Mouse (Mus musculus) frontal cortex, adult 2 months (tissue): Measurements from ENCODE around the gene Pdcd2. TPM values are rescaled to one million over a fixed set of nuclear protein-coding genes. Genes with fewer than 3 reads are reported as not detected.
A peak's percentile ranks its signal among the peaks of the same experiment; 100 is the strongest.
"Not testable (repeated sequence)": the region's sequence is repeated elsewhere in the genome, so short reads cannot be mapped to it uniquely, and the experiment has no call there.

Experiments
- DNase-seq, 2 experiments: peaks; one replicate each; pipeline ENCODE4 v3.0.0; 2022; ENCODE audit warnings: low spot score in 1 of 2; ENCODE audit errors: extremely low spot score in 1 of 2
- polyA plus RNA-seq: library from polyadenylated mRNA; depleted of rRNA; stranded (reverse); fragments of >200 nt; gene quantifications from 2 replicates; pipeline ENCODE4 v1.2.3, GENCODE M21; 2012; rRNA removed

Gene Pdcd2
- 17.1 and 20.4 TPM in 2 replicates for polyA plus RNA-seq

DNA sequence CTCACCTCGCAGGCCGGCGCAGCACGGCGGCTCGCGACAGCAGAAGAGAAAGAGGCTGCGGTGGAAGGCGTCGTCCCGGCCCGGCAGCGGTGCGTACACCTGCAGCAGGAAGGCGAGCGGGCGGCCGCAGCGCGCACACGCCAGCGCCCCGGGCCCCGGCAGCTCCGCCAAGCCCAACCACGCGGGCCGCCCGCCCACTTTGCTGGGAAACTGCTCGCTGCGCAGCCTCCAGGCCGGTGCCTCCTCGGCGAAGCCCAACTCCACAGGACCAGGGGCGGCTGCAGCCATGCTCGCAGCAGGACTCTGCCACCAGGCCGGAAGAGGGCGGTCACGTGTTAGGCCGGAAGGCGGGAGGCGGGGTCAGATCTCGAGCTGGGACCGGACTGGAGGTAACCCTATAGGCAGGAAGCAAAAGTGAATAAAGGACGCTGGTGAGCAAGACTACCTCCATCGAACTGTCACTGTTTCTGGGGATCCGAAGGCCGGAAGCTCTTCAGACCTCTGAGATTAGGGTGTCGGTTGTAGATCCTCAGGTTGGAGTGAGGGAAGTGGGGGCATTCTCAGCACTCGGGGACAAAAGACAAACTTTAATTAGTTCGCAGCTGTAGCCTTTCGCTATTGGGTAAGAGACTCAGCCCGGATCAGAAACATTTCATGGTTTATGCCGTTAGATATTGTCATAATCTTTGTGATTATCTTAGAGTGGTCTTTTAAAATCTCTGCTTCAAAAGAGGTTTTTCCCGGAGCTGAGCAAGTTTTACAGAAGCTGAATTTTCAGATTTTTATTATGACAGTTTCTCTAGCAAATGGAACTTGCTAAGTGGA, at the start of gene Pdcd2:
Pdcd2 (minus strand) TSS at position 316 of the 825 bp plus-strand sequence.
- peak; percentile 87 to 94 for DNase-seq

DNA sequence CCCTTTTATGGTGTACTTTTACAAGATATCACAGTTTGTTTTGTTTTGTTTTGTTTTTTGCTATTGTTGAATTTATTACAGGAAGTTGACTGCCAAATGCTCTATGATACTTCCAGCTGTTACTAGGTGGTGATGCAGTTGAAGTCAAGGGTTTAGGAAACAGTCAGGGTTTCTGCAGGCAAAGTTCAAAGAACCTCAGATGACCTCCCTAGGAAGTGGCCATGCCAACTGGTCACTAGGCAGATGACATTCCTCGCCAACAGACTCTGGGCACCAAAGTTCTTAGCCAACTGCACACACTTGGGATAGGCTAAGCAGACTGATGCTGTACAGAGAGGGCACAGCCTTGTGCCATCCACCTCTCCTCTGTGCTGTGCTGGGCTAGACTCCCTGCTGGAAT, 48.0 kb upstream of the Pdcd2 start:
- no peak for DNase-seq

DNA sequence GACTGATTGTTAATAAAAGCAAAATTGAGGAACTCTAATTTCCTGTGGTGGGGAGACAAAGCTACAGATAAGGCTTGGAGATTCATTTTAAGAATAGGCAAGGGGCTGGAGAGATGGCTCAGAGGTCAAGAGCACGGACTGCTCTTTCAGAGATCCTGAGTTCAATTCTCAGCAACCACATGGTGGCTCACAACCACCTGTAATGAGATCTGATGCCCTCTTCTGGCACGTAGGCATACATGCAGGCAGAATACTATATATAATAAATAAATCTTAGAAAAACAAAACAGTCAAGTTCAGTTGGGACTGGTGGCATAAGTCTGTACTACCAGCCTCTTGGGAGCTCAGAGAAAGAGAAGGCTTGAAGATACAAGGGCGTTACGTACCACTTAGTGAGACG, 39.8 kb upstream of the Pdcd2 start:
- DNase-seq = no peak

DNA sequence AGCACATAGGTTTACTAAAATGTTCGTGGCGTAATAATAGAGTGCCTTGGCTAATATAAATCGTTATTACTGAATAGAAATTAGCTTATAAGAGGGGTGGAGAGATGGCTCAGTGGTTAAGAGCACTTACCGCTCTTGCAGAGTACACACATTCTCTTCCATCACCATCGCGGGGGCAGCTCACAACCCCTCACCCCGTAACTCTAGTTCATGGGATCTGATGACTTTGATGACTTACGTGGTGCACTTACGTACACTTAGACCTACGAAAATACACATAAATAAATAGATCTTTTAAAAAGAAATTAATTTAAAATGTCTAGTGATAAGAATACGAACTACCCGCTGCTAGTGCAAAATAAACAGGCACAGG, 37.8 kb upstream of the Pdcd2 start:
- DNase-seq = peak in 1 of 2 experiments; percentile 34

DNA sequence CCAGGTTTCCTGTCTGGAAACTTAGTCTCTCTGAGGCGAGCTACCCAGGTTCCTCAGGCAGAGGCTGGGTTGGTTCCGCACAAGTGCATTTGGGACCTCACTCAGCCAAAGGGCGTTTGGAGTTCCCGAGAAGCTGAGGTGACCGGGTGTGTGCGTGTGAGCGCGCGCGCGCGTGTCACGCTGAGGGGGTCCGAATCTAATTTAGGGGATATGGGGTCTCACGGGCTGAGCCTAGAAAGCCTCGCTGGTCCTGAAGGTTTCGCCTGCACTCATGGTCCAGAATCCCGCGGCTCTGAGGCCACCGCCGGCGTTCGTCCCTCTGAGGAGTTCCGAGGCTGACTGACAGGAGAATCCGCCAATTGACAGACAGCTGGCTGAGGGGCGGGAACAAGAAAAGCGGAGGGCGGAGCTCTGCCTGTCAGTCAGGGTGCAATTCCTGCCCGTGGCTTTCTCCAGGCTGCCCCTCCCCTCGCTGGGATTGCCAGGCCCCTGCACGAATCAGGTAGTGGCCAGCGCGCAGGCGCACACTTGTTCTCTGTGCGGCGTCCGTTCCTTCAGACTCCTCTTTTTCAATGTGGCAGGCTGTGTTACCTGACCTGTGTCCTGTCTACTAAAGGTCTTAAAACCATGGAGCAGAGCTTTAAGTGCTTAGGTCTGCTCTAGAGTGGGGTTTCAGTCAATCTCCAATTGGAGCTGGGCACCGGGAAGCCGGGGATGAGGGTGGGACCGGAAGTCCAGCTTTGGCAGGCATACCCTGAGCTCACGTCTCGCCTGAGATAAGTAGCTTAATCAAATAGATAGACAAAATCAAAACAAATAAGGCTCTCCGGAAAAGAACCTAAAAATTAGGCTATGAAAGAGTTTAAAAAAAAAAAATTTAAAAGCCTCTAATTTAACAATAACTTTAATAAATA, 37.2 kb upstream of the Pdcd2 start, which contains the start of gene Prdm9:
Prdm9 (minus strand) TSS at position 341 of the 914 bp plus-strand sequence.
- peak; percentile 99 to 100 for DNase-seq

DNA sequence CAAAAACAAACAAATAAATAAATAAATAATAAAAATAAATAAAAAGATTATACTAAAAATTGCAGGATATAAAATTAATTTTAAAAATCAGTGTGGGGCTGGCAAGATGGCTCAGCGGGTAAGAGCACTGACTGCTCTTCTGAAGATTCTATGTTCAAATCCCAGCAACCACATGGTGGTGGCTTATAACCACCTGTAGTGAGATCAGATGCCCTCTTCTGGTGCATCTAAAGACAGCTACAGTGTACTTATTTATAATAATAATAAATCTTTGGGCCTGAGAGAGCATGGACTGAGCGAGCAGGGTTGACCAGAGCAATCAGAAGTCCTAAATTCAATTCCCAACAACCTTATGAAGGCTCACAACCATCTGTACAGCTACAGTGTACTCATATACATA, 32.8 kb upstream of the Pdcd2 start:
- no peak for DNase-seq

DNA sequence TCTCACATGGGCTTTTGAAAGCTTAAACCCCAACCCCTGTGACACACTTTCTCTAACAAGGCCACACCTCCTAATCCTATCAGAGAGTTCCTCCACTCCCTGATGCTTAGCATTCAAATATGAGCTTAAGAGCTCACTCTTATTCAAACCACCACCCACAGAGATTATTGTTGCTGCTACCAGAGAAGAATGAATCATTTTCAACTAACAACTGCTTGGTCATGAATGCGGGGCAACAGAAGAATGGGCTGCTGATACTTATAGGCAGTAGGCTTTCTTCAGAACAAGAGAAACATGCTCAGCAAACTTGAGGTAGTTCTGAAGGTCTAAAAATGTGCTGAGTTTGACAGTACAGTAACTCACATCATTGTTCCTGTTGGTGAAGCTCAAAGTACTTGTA, 22.6 kb upstream of the Pdcd2 start:
- DNase-seq = no peak

DNA sequence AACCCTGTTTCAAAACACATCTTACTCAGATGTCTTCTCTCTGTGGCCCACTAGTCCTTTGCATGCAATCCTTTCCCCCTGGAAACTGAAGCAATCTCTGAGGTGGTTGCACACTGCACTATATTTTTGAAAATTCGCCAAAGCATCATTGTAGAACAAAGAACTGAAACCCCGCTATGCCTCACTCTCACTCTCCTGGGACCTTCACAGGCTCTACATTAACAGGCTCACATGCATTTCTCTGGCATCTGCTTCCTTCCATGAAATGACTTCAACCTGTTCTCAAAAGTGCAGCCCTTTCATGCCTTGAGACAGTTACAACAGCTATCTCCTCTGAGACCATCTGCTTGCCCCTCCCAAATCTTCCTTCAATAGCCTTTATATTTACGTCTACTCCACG, 19.3 kb upstream of the Pdcd2 start:
- no peak for DNase-seq

DNA sequence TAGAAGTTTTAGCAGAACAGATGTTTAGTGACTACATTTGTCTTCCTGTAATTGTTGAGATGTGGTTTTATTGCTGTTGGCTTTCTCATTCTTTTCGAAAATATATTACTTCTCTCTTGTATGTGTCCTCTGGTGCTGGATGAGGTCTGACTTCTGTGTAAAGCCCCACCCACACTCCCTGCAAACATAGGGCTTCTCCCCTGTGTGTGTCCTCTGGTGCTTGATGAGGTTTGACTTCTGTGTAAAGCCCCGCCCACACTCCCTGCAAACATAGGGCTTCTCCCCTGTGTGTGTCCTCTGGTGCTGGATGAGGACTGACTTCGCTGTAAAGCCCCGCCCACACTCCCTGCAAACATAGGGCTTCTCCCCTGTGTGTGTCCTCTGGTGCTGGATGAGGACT, 16.8 kb upstream of the Pdcd2 start:
- DNase-seq = not testable (repeated sequence)

DNA sequence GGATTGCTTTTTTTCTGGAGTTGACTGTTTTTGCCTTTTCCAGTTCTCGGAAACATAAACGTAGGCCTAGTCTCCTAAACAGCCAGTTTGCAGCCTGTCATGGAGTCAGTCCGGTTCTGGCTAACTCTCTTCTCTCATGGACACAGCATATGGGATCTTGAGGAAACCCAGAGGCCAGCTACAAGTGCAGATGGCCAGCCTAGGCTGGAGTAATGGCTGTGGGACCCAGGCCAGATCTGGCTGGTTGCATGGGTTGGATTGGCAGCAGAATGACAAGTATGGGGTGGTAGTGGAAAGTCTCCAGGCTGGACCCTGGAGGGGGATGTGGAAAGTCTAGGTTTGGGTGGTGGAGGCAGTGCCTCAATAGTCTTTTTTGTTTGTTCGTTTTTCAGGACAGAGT, 13.2 kb upstream of the Pdcd2 start:
- no peak for DNase-seq

DNA sequence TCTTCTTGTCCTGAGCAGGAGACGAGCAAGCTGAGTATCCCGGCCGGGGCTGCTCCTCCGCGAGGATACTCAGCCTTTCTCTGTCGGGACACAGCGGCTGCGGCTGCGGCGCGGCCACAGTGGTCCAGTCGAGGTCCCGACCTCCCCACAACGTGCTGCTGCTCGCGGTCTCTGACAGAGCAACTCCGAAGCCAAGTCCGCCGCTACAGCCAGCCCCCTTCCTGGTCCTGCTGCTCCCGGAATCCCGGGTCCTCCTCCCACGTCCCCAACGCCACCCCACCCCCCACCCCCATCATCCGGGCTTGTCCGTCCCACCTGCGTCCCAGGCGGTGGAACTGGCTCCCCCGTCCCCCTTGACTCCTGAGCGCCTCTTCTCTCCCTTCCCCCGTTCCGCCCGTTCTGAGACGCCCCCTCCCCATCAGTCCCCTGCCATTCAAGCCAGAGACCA, 9.4 kb upstream of the Pdcd2 start:
- no peak for DNase-seq

DNA sequence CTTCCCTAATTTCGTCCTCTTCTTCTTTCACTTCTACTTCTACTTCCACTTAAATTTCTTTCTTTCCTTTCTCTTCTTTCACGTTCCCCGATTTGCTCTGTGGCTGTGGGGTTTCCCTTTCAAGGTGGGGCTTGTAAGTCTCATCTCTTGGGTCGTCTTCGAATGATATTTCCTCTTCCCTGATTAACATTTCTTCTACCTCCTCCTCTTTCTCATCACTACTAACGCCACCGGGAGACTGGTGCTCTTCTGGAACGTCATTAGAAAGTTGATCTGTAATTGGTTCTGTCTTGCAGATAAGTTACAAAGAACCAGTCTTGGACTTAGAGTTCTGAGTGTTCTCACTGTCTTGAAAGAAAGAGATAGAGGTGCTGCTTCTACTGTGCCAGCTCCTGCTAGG, 8.8 kb upstream of the Pdcd2 start:
- no peak for DNase-seq

DNA sequence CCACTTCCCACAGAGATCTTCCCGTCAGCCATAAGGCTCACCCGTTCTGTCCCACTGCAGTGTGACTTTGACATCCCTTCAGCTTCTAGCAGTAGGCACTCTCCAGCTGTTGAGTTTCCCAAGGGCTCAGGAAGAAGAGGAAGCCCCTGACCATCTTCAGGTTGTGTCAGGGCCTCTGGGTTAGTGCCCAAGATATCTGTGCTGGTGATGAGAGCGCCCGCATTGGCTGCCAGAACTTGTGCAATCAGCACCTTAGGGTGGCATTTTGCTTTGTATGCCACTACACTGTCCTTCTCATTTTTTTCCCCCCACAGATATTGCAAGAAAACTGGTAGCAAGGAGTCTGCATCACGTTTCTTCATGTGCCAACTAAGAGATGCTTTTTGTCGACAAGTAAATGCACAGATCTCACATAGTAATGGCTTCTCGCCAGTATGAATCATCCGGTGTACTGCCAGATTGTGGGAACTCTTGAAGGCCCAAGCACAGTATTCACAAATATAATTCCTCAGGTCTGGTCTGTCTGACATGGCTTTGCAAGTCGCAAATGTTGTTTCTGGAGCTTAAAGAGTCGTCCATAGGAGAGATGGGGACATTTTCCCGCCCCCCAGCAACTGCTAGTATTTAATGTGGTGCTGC, 8.2 kb upstream of the Pdcd2 start:
- peak; percentile 70 to 83 for DNase-seq

DNA sequence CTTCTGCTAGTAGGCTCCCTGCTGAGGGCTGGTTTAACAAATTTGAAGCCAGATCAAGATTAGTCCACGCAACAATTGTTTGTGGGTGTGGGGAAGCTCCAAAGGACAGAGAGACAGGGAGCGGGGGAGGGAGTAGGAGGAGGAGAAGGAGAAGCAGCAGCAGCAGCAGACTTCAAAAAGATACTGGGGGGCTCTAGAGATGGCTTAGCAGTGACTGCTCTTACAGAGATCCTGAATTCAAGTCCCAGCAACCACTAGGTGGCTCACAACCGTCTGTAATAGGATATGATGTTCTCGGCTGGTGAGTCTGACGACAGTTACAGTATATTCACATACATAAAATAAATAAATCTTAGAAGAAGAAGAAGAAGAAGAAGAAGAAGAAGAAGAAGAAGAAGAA, 3.0 kb upstream of the Pdcd2 start:
- DNase-seq = peak; percentile 45 to 72

DNA sequence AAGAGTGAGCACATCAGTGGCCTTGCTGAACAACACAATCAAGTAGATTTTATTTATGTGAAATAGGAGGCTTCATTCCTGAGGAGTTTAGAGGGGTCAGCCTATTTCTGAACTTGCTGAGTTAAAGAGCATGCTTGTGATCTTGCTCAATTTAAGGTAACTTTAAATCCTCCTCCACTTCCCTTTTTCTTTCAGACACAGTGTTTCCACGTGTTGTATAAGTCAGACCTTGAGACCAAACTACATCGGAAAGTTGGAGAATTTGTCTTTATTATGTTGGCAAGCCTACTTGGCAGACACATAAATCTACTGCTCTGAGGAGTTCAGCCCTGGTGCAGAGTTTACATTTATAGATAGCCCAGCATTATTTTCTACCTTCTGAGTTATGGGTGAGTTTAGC, 1.8 kb upstream of the Pdcd2 start:
- DNase-seq = no peak

DNA sequence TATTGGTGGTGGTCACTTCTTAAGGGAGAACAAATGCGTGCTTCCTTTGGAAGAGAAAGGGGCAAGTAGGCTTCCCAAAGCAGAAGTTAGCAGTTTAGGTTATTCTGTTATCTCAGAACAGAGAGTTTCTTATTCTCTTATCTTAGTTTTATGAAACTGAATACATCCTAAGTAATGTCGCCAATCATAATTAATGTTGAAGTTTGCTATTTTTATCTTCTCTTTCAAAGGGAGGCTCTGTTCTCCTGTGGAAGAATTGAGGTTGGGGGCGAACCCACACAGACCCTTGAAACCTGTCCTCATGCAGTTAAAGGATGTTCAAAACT, 673 bp upstream of the Pdcd2 start:
- DNase-seq = no peak

DNA sequence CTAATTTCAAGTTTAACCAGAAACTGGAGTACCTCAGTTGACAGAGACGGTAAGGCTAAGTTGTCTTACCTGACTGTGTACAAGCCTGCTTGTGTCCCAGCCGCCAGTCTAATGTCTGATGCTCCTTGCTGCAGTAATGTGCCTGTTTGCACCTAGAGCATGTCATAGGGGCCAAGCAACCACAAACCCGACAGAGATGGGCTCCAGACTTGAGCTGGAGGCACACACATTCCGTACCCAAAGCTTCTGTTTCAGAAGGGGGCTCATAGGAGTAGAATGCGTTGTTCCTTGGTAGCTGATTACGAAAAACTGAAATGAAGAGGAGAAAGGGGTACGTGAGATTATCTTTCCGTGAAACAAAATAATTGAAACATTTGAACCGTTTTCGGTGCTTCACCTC, 797 bp downstream of the Pdcd2 start:
- DNase-seq = no peak

DNA sequence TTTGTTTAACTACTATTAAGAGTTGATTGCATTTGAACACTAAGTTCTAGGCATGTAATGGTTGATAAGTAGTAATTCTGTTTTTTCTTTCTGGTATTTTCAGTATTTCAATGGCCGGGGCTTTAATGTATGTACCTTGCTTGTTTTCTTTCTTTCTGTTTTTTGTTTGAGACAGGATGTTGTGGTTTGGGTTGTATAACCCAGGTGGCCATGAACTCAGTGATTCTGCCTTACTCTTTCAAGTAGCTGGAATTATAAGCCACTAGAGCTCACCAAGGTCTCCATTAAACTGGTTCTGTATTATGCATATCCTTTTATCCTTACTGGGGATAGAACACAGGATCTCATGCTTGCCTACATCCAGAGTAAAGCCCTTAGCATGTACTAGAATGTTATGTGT, 8.3 kb downstream of the Pdcd2 start:
- no peak for DNase-seq

DNA sequence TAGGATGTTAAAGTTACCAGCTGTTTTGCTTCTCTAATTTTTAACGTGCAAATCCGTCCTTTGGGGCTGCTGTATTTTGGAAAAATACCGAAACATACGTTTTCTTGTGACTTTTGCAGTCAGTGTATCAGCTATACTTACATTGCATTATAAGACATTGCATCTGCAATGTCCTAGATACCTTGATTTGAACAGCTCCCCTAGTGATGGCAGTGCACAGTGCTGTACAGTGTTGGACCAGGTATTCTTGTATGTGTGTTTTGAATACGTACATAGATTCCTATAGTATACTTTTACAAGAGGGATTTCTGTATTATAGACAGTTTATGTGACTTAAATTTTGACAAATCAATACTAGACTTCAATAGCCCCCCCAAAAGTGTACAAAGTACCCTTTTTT, 8.9 kb downstream of the Pdcd2 start:
- no peak for DNase-seq

DNA sequence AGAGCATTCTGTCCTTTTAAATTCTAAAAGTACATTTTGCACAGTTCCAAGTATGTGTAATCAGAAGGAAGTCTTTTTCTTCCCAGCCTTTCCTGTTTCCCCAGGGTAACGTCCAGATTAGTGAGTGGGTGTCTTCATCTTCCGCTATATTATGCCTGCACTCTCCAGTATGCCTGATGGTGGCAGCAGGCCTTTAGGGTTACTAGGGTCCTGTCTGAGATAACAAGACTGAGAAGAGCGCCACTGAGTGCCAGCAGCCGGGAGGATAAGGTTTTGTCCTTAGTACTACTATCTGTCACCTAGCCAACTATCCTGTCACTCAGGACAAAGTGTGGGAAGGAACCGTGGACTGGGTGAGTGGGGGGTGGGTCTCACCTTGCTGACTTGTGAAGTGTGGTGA, 9.3 kb downstream of the Pdcd2 start:
- DNase-seq = no peak

DNA sequence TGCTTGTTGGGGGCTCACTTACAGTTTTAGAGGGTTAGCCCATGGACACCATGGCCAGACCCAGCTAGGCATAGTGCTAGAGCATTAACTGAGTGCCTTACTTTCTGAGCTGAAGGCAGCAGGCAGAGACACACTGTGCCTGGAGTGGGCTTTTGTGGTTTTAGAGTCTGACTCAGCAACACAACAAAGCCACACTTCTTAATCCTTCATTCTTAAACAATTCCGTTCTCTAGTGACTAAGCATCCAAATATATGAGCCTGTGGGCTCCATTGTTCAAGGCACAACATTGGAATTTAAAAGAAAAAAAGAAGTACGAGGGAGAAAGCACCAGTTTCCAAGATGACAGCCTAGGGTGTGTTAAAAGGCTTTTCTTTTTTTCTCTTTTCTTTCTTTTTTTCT, 16.4 kb downstream of the Pdcd2 start:
- no peak for DNase-seq
